Mouse (Mus musculus) forebrain, postnatal 0 days (tissue): ENCODE measurements around the gene Pate2. TPM values are rescaled to one million over a fixed set of nuclear protein-coding genes. Genes with fewer than 3 reads are reported as not detected.

ENCODE experiments used
- ATAC-seq: fragments of 200-750 bp; cut with Nextera tagmentation; 2 replicates; pipeline ENCODE4 v1.8.0; 2017; ENCODE audit warnings: mild to moderate bottlenecking, moderate library complexity
- DNase-seq: peaks from one replicate; pipeline ENCODE4 v3.0.0-alpha.2; 2015
- H3K27ac ChIP-seq: fragments of 300-500 bp; sonication (generic); 2 replicates; pipeline ENCODE4 v1.5.1; 2014; ENCODE audit warnings: low read depth, mild to moderate bottlenecking, antibody characterized with exemption, low read length, moderate library complexity, mixed read lengths
- H3K27me3 ChIP-seq: fragments of 300-500 bp; sonication (generic); 2 replicates; pipeline ENCODE4 v1.6.1; 2014; ENCODE audit warnings: mild to moderate bottlenecking, low read length, mixed read lengths; ENCODE audit not compliant: insufficient read depth
- H3K36me3 ChIP-seq: fragments of 300-500 bp; sonication (generic); 2 replicates; pipeline ENCODE4 v1.6.1; 2014; ENCODE audit warnings: mild to moderate bottlenecking, moderate library complexity; ENCODE audit not compliant: insufficient read depth
- H3K4me1 ChIP-seq: fragments of 300-500 bp; sonication (generic); 2 replicates; pipeline ENCODE4 v1.6.1; 2014; ENCODE audit warnings: antibody characterized with exemption; ENCODE audit not compliant: insufficient read depth
- H3K4me2 ChIP-seq: fragments of 300-500 bp; sonication (generic); 2 replicates; pipeline ENCODE4 v1.6.1; 2014; ENCODE audit warnings: low read depth, mild to moderate bottlenecking, moderate library complexity
- H3K4me3 ChIP-seq: fragments of 300-500 bp; sonication (generic); 2 replicates; pipeline ENCODE4 v1.5.1; 2014; ENCODE audit warnings: low read depth, low read length, mixed read lengths
- H3K9ac ChIP-seq: fragments of 300-500 bp; sonication (generic); 2 replicates; pipeline ENCODE4 v1.6.1; 2014; ENCODE audit warnings: mild to moderate bottlenecking
- H3K9me3 ChIP-seq: fragments of 300-500 bp; sonication (generic); 2 replicates; pipeline ENCODE4 v1.6.1; 2016; ENCODE audit warnings: low read length
- CTCF ChIP-seq: sonication (generic); IDR thresholded peaks from 2 replicates; pipeline ENCODE4 v1.5.1; 2016; ENCODE audit warnings: antibody characterized with exemption, control low read depth, low read depth
- WGBS: fragments of 180-500 bp; shearing (Covaris S2); extraction: QIAGEN DNeasy Blood & Tissue Kit; methylation state at CpG from one replicate; pipeline ENCODE4 v1.1.7; 2014; 5-methylcytosine and 5-hydroxymethylcytosine counted together
- polyA plus RNA-seq: library from polyadenylated mRNA; unstranded; fragments of >200 nt; fragmentation: Nextera tagmentation; extraction: Ambion mirVana; gene quantifications from 2 replicates; pipeline ENCODE4 v1.2.1, GENCODE M21; 2015
- total RNA-seq: library from RNA; depleted of rRNA; stranded (reverse); fragments of >200 nt; gene quantifications from 2 replicates; pipeline ENCODE4 v1.2.3, GENCODE M21; 2014

The Pate2 gene
- total and polyA plus RNA-seq, 2 experiments from 2014 or later: 0.90 to 2.6 TPM

DNA sequence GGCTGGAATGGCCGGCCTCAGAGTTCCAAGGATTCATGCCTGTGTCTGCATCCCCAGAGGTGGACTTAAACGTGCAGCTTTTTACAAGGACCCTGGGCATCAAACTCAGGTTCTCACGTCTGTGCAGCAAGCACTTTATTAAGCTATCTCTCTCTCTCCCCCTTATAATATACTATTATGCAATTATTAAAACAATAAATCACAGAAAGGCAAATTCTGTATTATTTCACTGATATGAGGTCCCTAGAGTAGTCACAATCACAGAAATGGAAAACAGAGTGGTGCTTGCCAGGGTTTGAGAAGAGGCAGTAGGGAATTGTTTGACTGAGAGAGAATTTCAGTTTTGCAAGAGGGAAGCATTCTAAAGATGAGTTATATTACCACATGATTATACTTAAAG, 40.9 kb upstream of the Pate2 start:
- no peaks in the 10 kb centered on the region for H3K9me3 ChIP-seq
- H3K27me3 ChIP-seq: no peaks in the 10 kb centered on the region
- no peaks in the 10 kb centered on the region for H3K36me3 ChIP-seq
- ATAC-seq: no peak
- H3K4me2 ChIP-seq: no peak overlapping the region
- peaks cover 4% of the 10 kb centered on the region for H3K4me1 ChIP-seq
- no peak overlapping the region for H3K9ac ChIP-seq
- DNase-seq: no peak
- 77% methylated on average over 3 of the region's 3 CpGs for WGBS
- H3K27ac ChIP-seq: no peak overlapping the region
- TF ChIP-seq CTCF: no peak
- H3K4me3 ChIP-seq: no peak overlapping the region

- ATAC-seq: no peak
- H3K27me3 ChIP-seq: no peaks in the 10 kb centered on the region
- no peaks in the 10 kb centered on the region for H3K36me3 ChIP-seq
- no peaks in the 10 kb centered on the region for H3K4me1 ChIP-seq
- no peak for TF ChIP-seq CTCF
- no peak overlapping the region for H3K9ac ChIP-seq
- H3K4me3 ChIP-seq: no peak overlapping the region
- no peaks in the 10 kb centered on the region for H3K9me3 ChIP-seq
- H3K27ac ChIP-seq: no peak overlapping the region
- 9% methylated on average over 1 of the region's 1 CpGs for WGBS
- no peak for DNase-seq
- H3K4me2 ChIP-seq: no peak overlapping the region
Observed at GRCm38 (mm10) chr9:35529796-35530195, 40.3 kb upstream of the Pate2 start.

- ATAC-seq (no peak), DNase-seq (no peak)
- Histone ChIP-seq H3K4me3 (no peak overlapping the region), H3K27ac (no peak overlapping the region), H3K36me3 (no peaks in the 10 kb centered on the region), H3K4me1 (no peaks in the 10 kb centered on the region), H3K9ac (no peak overlapping the region), H3K4me2 (no peak overlapping the region), H3K9me3 (no peaks in the 10 kb centered on the region), H3K27me3 (no peaks in the 10 kb centered on the region)
- no peak for TF ChIP-seq CTCF
- WGBS: 73% methylated on average over 9 of the region's 9 CpGs
Observed at GRCm38 (mm10) chr9:35533266-35533665, 36.8 kb upstream of the Pate2 start.

GRCm38 (mm10) chr9:35535110-35535509, 35.0 kb upstream of the Pate2 start:
- no peak overlapping the region for H3K4me2 ChIP-seq
- H3K4me3 ChIP-seq: no peak overlapping the region
- H3K9ac ChIP-seq: no peak overlapping the region
- ATAC-seq: peak; percentile 93
- peak; percentile 91 for TF ChIP-seq CTCF
- H3K36me3 ChIP-seq: no peaks in the 10 kb centered on the region
- DNase-seq: peak; percentile 85
- no peaks in the 10 kb centered on the region for H3K27me3 ChIP-seq
- no peaks in the 10 kb centered on the region for H3K9me3 ChIP-seq
- no peaks in the 10 kb centered on the region for H3K4me1 ChIP-seq
- WGBS: 7% methylated on average over 2 of the region's 2 CpGs
- H3K27ac ChIP-seq: no peak overlapping the region

GRCm38 (mm10) chr9:35535876-35536275, 34.2 kb upstream of the Pate2 start:
- ATAC-seq: no peak
- H3K9ac ChIP-seq: no peak overlapping the region
- 80% methylated on average over 4 of the region's 4 CpGs for WGBS
- TF ChIP-seq CTCF: no peak
- H3K4me2 ChIP-seq: no peak overlapping the region
- H3K4me3 ChIP-seq: no peak overlapping the region
- H3K4me1 ChIP-seq: no peaks in the 10 kb centered on the region
- H3K9me3 ChIP-seq: no peaks in the 10 kb centered on the region
- H3K27ac ChIP-seq: no peak overlapping the region
- no peaks in the 10 kb centered on the region for H3K27me3 ChIP-seq
- DNase-seq: no peak
- no peaks in the 10 kb centered on the region for H3K36me3 ChIP-seq

DNA sequence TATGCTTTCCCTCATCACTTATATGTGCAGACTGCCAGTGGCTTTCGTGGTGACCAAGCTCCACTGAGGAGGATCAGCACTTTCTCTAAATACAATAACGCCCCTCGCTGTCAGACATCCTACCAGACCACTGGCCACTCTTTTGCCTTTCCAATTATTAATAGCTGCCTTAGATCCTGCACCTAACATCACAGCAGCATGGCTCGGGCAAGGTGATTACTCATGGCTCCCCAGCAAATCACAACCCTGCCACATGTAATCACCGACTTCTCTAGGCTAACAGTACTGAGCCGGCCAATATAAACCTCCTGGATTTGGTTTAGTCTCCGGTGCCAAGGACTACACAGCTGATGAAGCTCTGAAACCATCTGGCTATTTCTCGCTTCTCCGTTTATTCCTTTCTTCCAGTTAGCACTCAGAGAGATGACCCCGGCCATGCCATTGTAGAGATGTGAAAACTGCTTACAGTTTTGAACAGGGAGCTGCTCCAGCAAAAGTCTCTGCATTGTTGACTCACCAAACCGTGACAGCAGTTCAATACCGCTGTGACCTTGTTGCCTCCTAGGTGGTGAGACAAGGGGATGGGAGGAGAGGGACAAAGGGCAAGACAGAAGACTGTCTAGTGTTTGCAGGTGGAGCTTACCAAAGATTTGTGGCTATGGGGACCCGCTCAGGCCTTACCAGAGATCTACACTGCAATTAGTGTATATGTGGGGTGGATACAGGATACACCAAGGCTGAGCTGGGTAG, 30.9 kb upstream of the Pate2 start:
- no peak for TF ChIP-seq CTCF
- no peaks in the 10 kb centered on the region for H3K4me1 ChIP-seq
- DNase-seq (peak; percentile 11), ATAC-seq (no peak)
- no peak overlapping the region for H3K4me2 ChIP-seq
- H3K9ac ChIP-seq: no peak overlapping the region
- no peaks in the 10 kb centered on the region for H3K9me3 ChIP-seq
- peaks cover 8% of the 10 kb centered on the region for H3K36me3 ChIP-seq
- no peaks in the 10 kb centered on the region for H3K27me3 ChIP-seq
- 69% methylated on average over 13 of the region's 13 CpGs for WGBS
- H3K27ac ChIP-seq: no peak overlapping the region
- no peak overlapping the region for H3K4me3 ChIP-seq

DNA sequence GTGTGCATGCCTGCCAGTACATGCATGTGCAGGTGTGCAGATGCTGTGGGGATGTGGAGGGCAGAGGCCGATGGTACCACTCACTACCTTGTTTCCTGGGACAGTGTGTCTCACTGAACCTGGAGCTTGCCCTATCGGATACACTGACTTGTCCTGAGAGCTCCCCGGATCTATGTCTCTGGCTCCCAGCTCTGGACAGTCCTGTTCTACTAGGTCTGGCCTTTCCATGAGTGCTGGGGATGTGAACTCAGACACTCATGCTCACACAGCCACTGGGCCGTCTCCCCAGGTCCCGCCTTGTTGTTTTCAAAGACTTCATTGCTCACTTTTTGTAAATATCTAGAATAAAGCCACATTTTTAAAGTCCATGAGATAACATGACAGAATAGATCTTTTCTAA, 29.1 kb upstream of the Pate2 start:
- DNase-seq: no peak
- H3K4me2 ChIP-seq: no peak overlapping the region

More for the DNA sequence above, 29.1 kb upstream of the Pate2 start:
- Histone ChIP-seq H3K36me3 (peaks cover 23% of the 10 kb centered on the region), H3K27me3 (no peaks in the 10 kb centered on the region), H3K4me3 (no peak overlapping the region), H3K4me1 (no peaks in the 10 kb centered on the region), H3K9me3 (no peaks in the 10 kb centered on the region), H3K9ac (no peak overlapping the region), H3K27ac (no peak overlapping the region)
- no peak for ATAC-seq
- WGBS: 86% methylated on average over 5 of the region's 5 CpGs
- TF ChIP-seq CTCF: no peak
